Mouse (Mus musculus) liver, adult 2 months (tissue): ENCODE measurements at regions not wholly inside any gene's neighbourhood (a gene's known extent, or its start where the extent isn't known, plus 50 kb on each side); places are given as distances from the start of the nearest gene placed in this dataset.

Experiments used
- CTCF ChIP-seq: fragments of 200-500 bp; IDR thresholded peaks from 2 replicates; pipeline ENCODE4 v1.5.1; 2011; ENCODE audit warnings: low read depth, low read length, control low read depth
- POLR2A ChIP-seq: fragments of 200-500 bp; IDR thresholded peaks from 2 replicates; pipeline ENCODE4 v1.6.1; 2011; ENCODE audit warnings: low read length, control low read depth; ENCODE audit not compliant: insufficient read depth; ENCODE audit errors: extremely low read depth

DNA sequence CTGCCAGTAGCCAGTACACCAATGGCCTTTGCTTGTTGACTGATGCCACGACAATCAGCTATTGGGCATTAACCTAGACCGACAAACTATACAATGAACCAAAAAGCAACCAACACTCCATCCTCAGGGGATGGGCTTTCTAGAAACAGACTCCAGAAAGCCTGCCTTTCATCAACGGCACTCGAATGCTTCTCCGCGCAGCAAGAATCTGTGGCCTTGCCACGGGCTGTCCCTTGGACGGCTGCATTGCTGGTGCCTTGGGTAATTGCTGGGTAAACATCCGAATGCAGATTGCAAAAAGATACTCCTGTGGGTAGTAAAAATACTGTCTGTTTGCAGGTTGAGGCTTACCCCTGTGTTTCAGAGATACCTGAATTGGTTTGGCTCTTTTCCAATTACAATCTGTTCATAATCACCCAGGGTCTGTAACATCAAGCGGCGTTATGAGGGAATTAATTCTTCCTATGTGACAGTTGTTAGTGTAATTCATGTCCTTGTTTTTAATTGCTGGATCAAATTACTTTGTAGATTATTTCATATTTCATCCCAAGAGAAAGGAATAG lies 319.0 kb upstream of the Kif2a start:
- TF ChIP-seq CTCF: no peak
- TF ChIP-seq POLR2A: no peak
